Mouse (Mus musculus) embryonic fibroblast, embryonic 13.5 days (primary cell): ENCODE measurements around the gene Defa32. TPM values are rescaled to one million over a fixed set of nuclear protein-coding genes. Genes with fewer than 3 reads are reported as not detected.
"Not testable (repeated sequence)": the region's sequence is repeated elsewhere in the genome, so short reads cannot be mapped to it uniquely, and the experiment has no call there.

Experiments used
- H3K27ac ChIP-seq: 2 replicates; pipeline ENCODE4 v1.5.1; 2012; ENCODE audit warnings: low read length, control low read depth, inconsistent platforms; ENCODE audit not compliant: insufficient read depth
- H3K4me1 ChIP-seq: 2 replicates; pipeline ENCODE4 v1.6.1; 2011; ENCODE audit warnings: low read length; ENCODE audit not compliant: control insufficient read depth, insufficient read depth
- H3K4me3 ChIP-seq: 2 replicates; pipeline ENCODE4 v1.5.1; 2011; ENCODE audit warnings: mild to moderate bottlenecking, control low read depth, low read length; ENCODE audit not compliant: insufficient read depth
- polyA plus RNA-seq: library from polyadenylated mRNA; stranded (reverse); fragments of >200 nt; gene quantifications from 2 replicates; pipeline ENCODE4 v1.2.4, GENCODE M21; 2011; ENCODE audit warnings: low read depth; ENCODE audit not compliant: missing spikeins, insufficient read length

Gene Defa32
- polyA plus RNA-seq, result not detected in 2 replicates

- not testable (repeated sequence) for H3K4me1 ChIP-seq, H3K4me3 ChIP-seq, H3K27ac ChIP-seq
Measured at GRCm38 (mm10) chr8:21528732-21529131, at the start of gene Defa32. Gene Defa32 (plus strand): TSS chr8:21529032.

- H3K4me1 ChIP-seq, H3K27ac ChIP-seq, H3K4me3 ChIP-seq: not testable (repeated sequence)
Measured at GRCm38 (mm10) chr8:21508958-21509357, 19.9 kb upstream of the Defa32 start, which contains the start of gene Defa20. Gene Defa20 (plus strand): TSS chr8:21509258.

GRCm38 (mm10) chr8:21565086-21565485 is 36.3 kb downstream of the Defa32 start, which contains the start of gene Defa37:
Gene Defa37 (plus strand): TSS chr8:21565386.
- not testable (repeated sequence) for H3K4me3 ChIP-seq, H3K4me1 ChIP-seq, H3K27ac ChIP-seq

Other genes starting within 250 kb of the Defa32 start
- not detected in 2 replicates for gene Defa27, start 213.5 kb upstream of the Defa32 start, polyA plus RNA-seq
- not detected in 2 replicates for gene Defa29, start 202.0 kb upstream of the Defa32 start, polyA plus RNA-seq
- gene Defa2, start 150.5 kb upstream of the Defa32 start, polyA plus RNA-seq, result not detected in 2 replicates
- not detected in 2 replicates for gene Defa33, start 137.2 kb upstream of the Defa32 start, polyA plus RNA-seq
- not detected in 2 replicates for gene Defa36, start 101.6 kb upstream of the Defa32 start, polyA plus RNA-seq
- not detected in 2 replicates for gene Gm7849, start 72.5 kb upstream of the Defa32 start, polyA plus RNA-seq
- gene Defa20, start 19.8 kb upstream of the Defa32 start, polyA plus RNA-seq, result not detected in 2 replicates
- gene Defa37, start 36.4 kb downstream of the Defa32 start, polyA plus RNA-seq, result not detected in 2 replicates
- not detected in 2 replicates for gene Defa28, start 54.0 kb downstream of the Defa32 start, polyA plus RNA-seq
- not detected in 2 replicates for gene Gm7861, start 65.5 kb downstream of the Defa32 start, polyA plus RNA-seq
- gene Defa26, start 89.2 kb downstream of the Defa32 start, polyA plus RNA-seq, result not detected in 2 replicates
- gene Defa17, start 126.7 kb downstream of the Defa32 start, polyA plus RNA-seq, result not detected in 2 replicates
- not detected in 2 replicates for gene Defa34, start 136.8 kb downstream of the Defa32 start, polyA plus RNA-seq
- not detected in 2 replicates for gene AY761184, start 174.6 kb downstream of the Defa32 start, polyA plus RNA-seq
- gene Defa24, start 205.5 kb downstream of the Defa32 start, polyA plus RNA-seq, result not detected in 2 replicates